Mouse (Mus musculus): Measurements from ENCODE around the gene Eif4enif1.
"Not testable (repeated sequence)": the region's sequence is repeated elsewhere in the genome, so short reads cannot be mapped to it uniquely, and the experiment has no call there.

- TF ChIP-seq POLR2A (IDR thresholded peaks at IDR 0.05; ENCODE audit: low read depth, low read length); CTCF (conservative IDR thresholded peaks at IDR 0.05; ENCODE audit: insufficient read depth, insufficient read length, low read depth, low read length): not testable (repeated sequence)
Observed at GRCm38 (mm10) chr11:3157996-3158395, 44.2 kb upstream of the Eif4enif1 start.

All from kidney, adult 2 months (tissue).